Mouse (Mus musculus): ENCODE data around the gene Glis1. TPM values are rescaled to one million over a fixed set of nuclear protein-coding genes. Genes with fewer than 3 reads are reported as not detected.
A peak's percentile ranks its signal among the peaks of the same experiment; 100 is the strongest.

Gene Glis1
- polyA plus RNA-seq, 1 experiment from 2014 or later = 2.2 TPM

- peak overlapping the region; percentile 34 for H3K27ac ChIP-seq (replicated peaks)
- DNase-seq (ENCODE audit: low spot score) = no peak
These were observed 136.1 kb downstream of the Glis1 start for GRCm38 (mm10) chr4:107570329-107571014.

GRCm38 (mm10) chr4:107575781-107576180 is 141.4 kb downstream of the Glis1 start:
- Histone ChIP-seq H3K4me1 (peaks cover 16% of the 10 kb centered on the region), H3K27me3 (ENCODE audit: low read depth, poor library complexity, severe bottlenecking) (peaks cover 12% of the 10 kb centered on the region; the same call in 1 of the 2 replicates), H3K27ac (replicated peaks) (no peak overlapping the region), H3K4me3 (no peak overlapping the region), H3K36me3 (no peaks in the 10 kb centered on the region), H3K9me3 (replicated peaks) (no peaks in the 10 kb centered on the region)
- WGBS = 83% methylated on average over 6 of the region's 6 CpGs
- no peak for DNase-seq (ENCODE audit: low spot score)

More at GRCm38 (mm10) chr4:107570329-107571014, 136.1 kb downstream of the Glis1 start:
- no peaks in the 10 kb centered on the region for H3K36me3 ChIP-seq
- peaks cover 69% of the 10 kb centered on the region for H3K4me1 ChIP-seq
- H3K4me3 ChIP-seq = no peak overlapping the region
- no peaks in the 10 kb centered on the region for H3K9me3 ChIP-seq (replicated peaks)
- 68% methylated on average over 19 of the region's 19 CpGs for WGBS
- H3K27me3 ChIP-seq (ENCODE audit: low read depth, poor library complexity, severe bottlenecking) = peaks cover 58% of the 10 kb centered on the region

DNA sequence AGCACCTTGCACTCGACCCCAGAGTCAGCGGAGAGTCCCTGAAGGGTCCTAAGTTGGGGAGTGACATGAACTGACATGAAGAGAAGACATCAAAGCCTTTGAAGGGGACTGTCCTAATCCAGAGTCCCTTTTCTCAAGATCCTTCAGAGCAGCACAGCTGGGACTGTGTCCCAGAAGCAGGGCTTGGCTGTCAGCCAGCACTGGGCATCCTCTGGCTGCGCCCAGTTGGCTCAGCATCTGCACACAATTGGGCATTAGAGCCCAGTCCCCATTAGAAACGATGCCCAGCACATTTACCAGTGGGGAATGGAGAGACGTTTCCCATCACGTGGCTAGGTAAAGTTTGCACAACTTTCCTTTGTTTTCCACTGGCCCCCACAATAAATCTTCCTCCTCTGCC is 142.4 kb downstream of the Glis1 start:
- 82% methylated on average over 6 of the region's 6 CpGs for WGBS
- H3K9me3 ChIP-seq (replicated peaks) = no peaks in the 10 kb centered on the region
- H3K4me1 ChIP-seq = peaks cover 6% of the 10 kb centered on the region
- DNase-seq (ENCODE audit: low spot score) = no peak
- H3K27ac ChIP-seq (replicated peaks) = 0 out of 2 replicates have a peak overlapping the region, but pooled peaks have one; percentile 20
- no peak overlapping the region for H3K4me3 ChIP-seq
- 0 out of 2 replicates have a peak, but pooled peaks cover 6% of the 10 kb centered on the region for H3K27me3 ChIP-seq (ENCODE audit: low read depth, poor library complexity, severe bottlenecking)
- H3K36me3 ChIP-seq = no peaks in the 10 kb centered on the region

- WGBS = 86% methylated on average over 12 of the region's 12 CpGs
These were observed 142.9 kb downstream of the Glis1 start for GRCm38 (mm10) chr4:107577146-107577839.

DNA sequence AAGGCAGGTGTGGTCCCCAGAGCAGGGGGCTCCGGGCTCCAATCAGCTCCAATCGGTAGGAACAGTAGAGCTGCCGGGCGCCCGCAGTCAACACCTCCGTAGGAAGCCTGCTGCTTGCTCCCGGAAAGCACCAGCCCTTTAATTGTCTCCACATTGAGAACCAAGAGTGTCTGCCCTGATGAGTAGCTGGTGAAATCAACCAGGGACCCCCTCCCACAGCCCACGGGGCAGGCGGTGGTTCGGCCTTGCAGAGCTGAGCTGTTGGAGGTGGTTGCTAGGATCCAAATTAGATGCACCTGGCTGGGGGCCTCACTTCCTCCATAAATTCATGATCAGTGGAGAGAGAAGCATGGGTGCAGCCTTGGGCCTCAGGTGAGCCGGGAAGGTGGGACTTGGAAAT is 146.5 kb downstream of the Glis1 start:
- DNase-seq (ENCODE audit: low spot score) = no peak
- Histone ChIP-seq H3K4me3 (no peak overlapping the region), H3K4me1 (0 out of 2 replicates have a peak, but pooled peaks cover 3% of the 10 kb centered on the region), H3K36me3 (no peaks in the 10 kb centered on the region), H3K27ac (replicated peaks) (no peak overlapping the region), H3K9me3 (replicated peaks) (no peaks in the 10 kb centered on the region; the same call in 1 of the 2 replicates), H3K27me3 (ENCODE audit: low read depth, poor library complexity, severe bottlenecking) (no peaks in the 10 kb centered on the region)
- WGBS = 83% methylated on average over 11 of the region's 11 CpGs

More at GRCm38 (mm10) chr4:107577146-107577839, 142.9 kb downstream of the Glis1 start:
- no peak for DNase-seq (ENCODE audit: low spot score)
- Histone ChIP-seq H3K4me1 (peaks cover under 1% of the 10 kb centered on the region), H3K27me3 (ENCODE audit: low read depth, poor library complexity, severe bottlenecking) (0 out of 2 replicates have a peak, but pooled peaks cover under 1% of the 10 kb centered on the region), H3K27ac (replicated peaks) (0 out of 2 replicates have a peak overlapping the region, but pooled peaks have one; percentile 20), H3K36me3 (no peaks in the 10 kb centered on the region), H3K4me3 (no peak overlapping the region), H3K9me3 (replicated peaks) (no peaks in the 10 kb centered on the region)

DNA sequence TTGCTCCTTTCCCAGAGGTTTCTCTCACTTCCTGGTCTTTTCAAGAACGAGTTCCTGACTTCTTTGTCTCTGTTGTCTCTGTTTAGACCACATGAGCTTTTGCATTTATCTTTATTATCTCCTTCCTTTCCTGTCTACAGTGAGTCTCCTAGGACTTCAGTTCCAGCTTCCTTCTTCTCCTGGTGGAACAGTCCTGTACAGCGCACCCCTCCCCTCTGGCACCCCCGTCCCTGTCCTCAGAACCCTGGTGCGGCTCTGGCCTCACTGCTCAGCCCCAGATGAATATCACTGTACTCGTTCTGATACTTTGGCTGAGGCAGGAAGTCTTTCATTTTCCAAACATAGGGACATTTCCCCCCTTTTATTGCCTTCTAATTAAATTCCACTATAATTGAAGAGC is 152.0 kb downstream of the Glis1 start:
- WGBS = 82% methylated on average over 5 of the region's 5 CpGs
- H3K27me3 ChIP-seq (ENCODE audit: low read depth, poor library complexity, severe bottlenecking) = no peaks in the 10 kb centered on the region

GRCm38 (mm10) chr4:107588637-107589036 is 154.2 kb downstream of the Glis1 start:
- H3K4me1 ChIP-seq = peaks cover 11% of the 10 kb centered on the region
- no peaks in the 10 kb centered on the region for H3K36me3 ChIP-seq
- no peak for DNase-seq (ENCODE audit: low spot score)
- H3K27me3 ChIP-seq (ENCODE audit: low read depth, poor library complexity, severe bottlenecking) = no peaks in the 10 kb centered on the region
- H3K4me3 ChIP-seq = no peak overlapping the region
- 83% methylated on average over 7 of the region's 7 CpGs for WGBS
- no peak overlapping the region for H3K27ac ChIP-seq (replicated peaks)
- H3K9me3 ChIP-seq (replicated peaks) = no peaks in the 10 kb centered on the region; the same call in 1 of the 2 replicates

More for the DNA sequence above, 152.0 kb downstream of the Glis1 start:
- H3K4me1 ChIP-seq = peaks cover 14% of the 10 kb centered on the region
- no peak for DNase-seq (ENCODE audit: low spot score)
- H3K27ac ChIP-seq (replicated peaks) = no peak overlapping the region
- H3K9me3 ChIP-seq (replicated peaks) = no peaks in the 10 kb centered on the region; the same call in 1 of the 2 replicates
- no peak overlapping the region for H3K4me3 ChIP-seq
- H3K36me3 ChIP-seq = no peaks in the 10 kb centered on the region

GRCm38 (mm10) chr4:107589046-107589445 is 154.7 kb downstream of the Glis1 start:
- Histone ChIP-seq H3K27ac (replicated peaks) (no peak overlapping the region), H3K27me3 (ENCODE audit: low read depth, poor library complexity, severe bottlenecking) (no peaks in the 10 kb centered on the region), H3K4me3 (no peak overlapping the region), H3K4me1 (peaks cover 11% of the 10 kb centered on the region), H3K9me3 (replicated peaks) (no peaks in the 10 kb centered on the region; the same call in 1 of the 2 replicates), H3K36me3 (no peaks in the 10 kb centered on the region)
- WGBS = 87% methylated on average over 8 of the region's 8 CpGs
- no peak for DNase-seq (ENCODE audit: low spot score)

DNA sequence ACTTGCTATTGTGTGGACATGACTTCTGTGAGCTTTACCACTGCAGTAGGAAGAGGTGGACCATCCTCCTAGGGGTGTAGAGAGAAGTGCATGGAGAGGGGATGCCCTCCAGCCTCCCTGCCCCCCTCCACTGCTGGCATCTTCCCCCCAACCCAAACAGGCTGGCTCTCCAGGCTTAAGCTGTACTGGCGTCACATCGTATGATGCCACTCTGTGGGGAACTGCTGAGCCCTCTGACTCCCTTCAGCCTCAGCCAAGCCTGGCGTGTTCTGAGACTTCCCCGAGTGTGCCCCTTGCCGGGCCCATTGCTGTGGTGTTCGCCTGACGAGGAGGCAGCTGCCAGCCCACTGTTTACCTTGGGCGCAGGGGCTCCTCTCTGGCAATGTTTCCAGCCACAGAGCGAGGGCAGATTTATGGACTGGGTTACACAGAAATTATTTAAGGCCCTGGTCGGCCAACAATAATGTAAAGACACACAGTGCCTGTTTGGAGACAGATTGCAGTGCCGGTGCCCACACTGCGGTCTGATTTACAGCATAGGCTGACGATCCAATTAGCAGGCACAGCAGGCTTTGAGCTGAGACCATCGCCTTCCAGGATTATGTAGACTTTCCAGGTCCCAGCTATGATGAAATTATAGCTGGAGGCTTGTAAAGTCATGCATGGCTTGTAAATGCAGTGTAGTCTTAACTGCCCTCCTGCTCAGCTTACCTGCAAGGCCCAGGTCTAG is 156.6 kb downstream of the Glis1 start:
- Histone ChIP-seq H3K27me3 (ENCODE audit: low read depth, poor library complexity, severe bottlenecking) (peaks cover 7% of the 10 kb centered on the region; the same call in 1 of the 2 replicates), H3K4me3 (no peak overlapping the region), H3K9me3 (replicated peaks) (no peaks in the 10 kb centered on the region), H3K27ac (replicated peaks) (peak overlapping the region; percentile 2; the same call in 1 of the 2 replicates), H3K4me1 (peaks cover 22% of the 10 kb centered on the region), H3K36me3 (no peaks in the 10 kb centered on the region)
- WGBS = 77% methylated on average over 14 of the region's 14 CpGs
- DNase-seq (ENCODE audit: low spot score) = no peak

- Histone ChIP-seq H3K27ac (replicated peaks) (no peak overlapping the region), H3K27me3 (ENCODE audit: low read depth, poor library complexity, severe bottlenecking) (peaks cover 8% of the 10 kb centered on the region; the same call in 1 of the 2 replicates), H3K4me1 (peaks cover 38% of the 10 kb centered on the region), H3K4me3 (no peak overlapping the region), H3K9me3 (replicated peaks) (no peaks in the 10 kb centered on the region), H3K36me3 (no peaks in the 10 kb centered on the region)
- 85% methylated on average over 4 of the region's 4 CpGs for WGBS
- no peak for DNase-seq (ENCODE audit: low spot score)
These were observed 159.0 kb downstream of the Glis1 start for GRCm38 (mm10) chr4:107593426-107593825.

DNA sequence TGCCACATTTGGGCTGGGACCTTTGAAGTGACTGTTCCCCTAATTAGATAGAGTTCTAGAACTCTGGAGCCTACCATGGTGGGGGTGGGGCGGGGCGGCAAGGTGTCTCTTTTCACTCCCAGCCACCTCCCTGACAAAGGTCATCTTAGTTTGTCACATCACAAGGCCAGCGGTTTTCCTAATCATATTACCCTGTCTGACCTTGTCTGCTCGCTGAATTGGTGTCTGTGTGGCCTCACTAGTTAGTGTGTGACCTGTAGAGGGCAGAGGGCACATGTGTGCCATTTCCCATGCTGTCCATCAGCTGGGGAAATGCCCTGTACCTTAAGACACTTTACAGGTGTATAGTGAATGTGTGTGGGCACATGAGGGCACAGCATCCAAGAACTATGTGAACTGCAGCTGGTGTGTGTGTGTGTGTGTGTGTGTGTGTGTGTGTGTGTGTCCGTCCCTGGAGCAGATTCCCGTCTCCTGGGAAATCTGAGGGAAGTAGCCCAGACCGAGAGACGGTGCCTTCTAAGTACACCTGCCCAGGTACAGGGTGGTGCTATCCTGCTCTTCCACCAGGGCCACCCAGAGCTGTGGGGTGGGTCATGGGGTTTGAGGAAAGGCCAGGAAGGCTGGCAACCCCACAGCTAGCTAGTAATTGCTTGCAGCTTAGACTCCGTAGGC is 163.0 kb downstream of the Glis1 start:
- H3K9me3 ChIP-seq (replicated peaks) = no peaks in the 10 kb centered on the region
- H3K27me3 ChIP-seq (ENCODE audit: low read depth, poor library complexity, severe bottlenecking) = peaks cover 8% of the 10 kb centered on the region; the same call in 1 of the 2 replicates
- no peaks in the 10 kb centered on the region for H3K36me3 ChIP-seq
- DNase-seq (ENCODE audit: low spot score) = no peak
- H3K4me1 ChIP-seq = peaks cover 31% of the 10 kb centered on the region
- 0 out of 2 replicates have a peak overlapping the region, but pooled peaks have one; percentile 4 for H3K4me3 ChIP-seq
- 51% methylated on average over 9 of the region's 9 CpGs for WGBS
- peak overlapping the region; percentile 79 for H3K27ac ChIP-seq (replicated peaks)
